Mouse (Mus musculus) cortical plate, adult 2 months (tissue): ENCODE data around the gene Ren1.

ENCODE experiments used
- CTCF ChIP-seq: fragments of 200-500 bp; IDR thresholded peaks from 2 replicates; pipeline ENCODE4 v1.5.1; 2011; ENCODE audit warnings: mild to moderate bottlenecking, control low read depth, low read length; ENCODE audit not compliant: insufficient read depth; ENCODE audit errors: extremely low read depth
- POLR2A ChIP-seq: fragments of 200-500 bp; IDR thresholded peaks from 2 replicates; pipeline ENCODE4 v1.6.1; 2011; ENCODE audit warnings: mild to moderate bottlenecking, low read length, control low read depth; ENCODE audit not compliant: insufficient read depth; ENCODE audit errors: extremely low read depth

GRCm38 (mm10) chr1:133377547-133377946, 27.2 kb downstream of the Ren1 start:
- TF ChIP-seq CTCF (no peak), POLR2A (no peak)
